Mouse (Mus musculus) MEL (cell line): ENCODE measurements at regions not wholly inside any gene's neighbourhood (a gene's known extent, or its start where the extent isn't known, plus 50 kb on each side); places are given as distances from the start of the nearest gene placed in this dataset.

ENCODE experiments used
- DNase-seq: peaks from one replicate; pipeline ENCODE4 v3.0.0; 2011; ENCODE audit warnings: low read depth, low spot score
- H3K27ac ChIP-seq: 2 replicates; pipeline ENCODE4 v1.5.1; 2012; ENCODE audit warnings: low read depth, mild to moderate bottlenecking, control low read depth, low read length, moderate library complexity; ENCODE audit not compliant: control insufficient read depth
- H3K27me3 ChIP-seq, 2 experiments: fragments of 150-350 bp in 1 of 2; sonication (generic) in 1 of 2; 2 replicates each; pipeline ENCODE4 v1.6.1; 2012; ENCODE audit warnings: low read length in 2 of 2, mild to moderate bottlenecking in 2 of 2, improper control_type of control experiment in 1 of 2, moderate library complexity in 1 of 2; ENCODE audit not compliant: insufficient read depth in 2 of 2, control insufficient read depth in 1 of 2
- H3K36me3 ChIP-seq, 2 experiments: 2 replicates each; pipeline ENCODE4 v1.6.1; 2012 to 2014; ENCODE audit warnings: low read length in 2 of 2, improper control_type of control experiment in 1 of 2, inconsistent platforms in 1 of 2, mild to moderate bottlenecking in 1 of 2; ENCODE audit not compliant: insufficient read depth in 2 of 2, control insufficient read depth in 1 of 2
- H3K4me1 ChIP-seq, 2 experiments: fragments of 150-350 bp in 1 of 2; sonication (generic) in 1 of 2; 2 replicates each; pipeline ENCODE4 v1.6.1; 2012; ENCODE audit warnings: low read length in 2 of 2, improper control_type of control experiment in 1 of 2, mild to moderate bottlenecking in 1 of 2; ENCODE audit not compliant: insufficient read depth in 2 of 2, control insufficient read depth in 1 of 2
- H3K4me3 ChIP-seq, 2 experiments: fragments of 150-350 bp in 1 of 2; sonication (generic) in 1 of 2; 2 replicates each; pipeline ENCODE4 v1.5.1; 2012; ENCODE audit warnings: low read depth in 2 of 2, low read length in 2 of 2, mild to moderate bottlenecking in 2 of 2, moderate library complexity in 2 of 2, control low read depth in 1 of 2, improper control_type of control experiment in 1 of 2; ENCODE audit not compliant: control insufficient read depth in 1 of 2, insufficient read depth in 1 of 2
- H3K79me2 ChIP-seq: 2 replicates; pipeline ENCODE4 v1.6.1; 2012; ENCODE audit warnings: mild to moderate bottlenecking, low read length, moderate library complexity; ENCODE audit not compliant: control insufficient read depth, poor library complexity, insufficient read depth
- H3K9ac ChIP-seq: 2 replicates; pipeline ENCODE4 v1.6.1; 2012; ENCODE audit warnings: low read depth, mild to moderate bottlenecking, control low read depth, low read length, moderate library complexity; ENCODE audit not compliant: control insufficient read depth, poor library complexity, severe bottlenecking
- H3K9me3 ChIP-seq: fragments of 150-350 bp; sonication (generic); replicated peaks from 2 replicates; pipeline ENCODE4 v1.6.1; 2012; ENCODE audit warnings: mild to moderate bottlenecking, low read length, improper control_type of control experiment, moderate library complexity; ENCODE audit not compliant: insufficient read depth
- CHD1 ChIP-seq: IDR thresholded peaks from 2 replicates; pipeline ENCODE4 v1.6.1; 2012; ENCODE audit warnings: low read depth, mild to moderate bottlenecking, inconsistent platforms, low read length, improper control_type of control experiment
- CHD2 ChIP-seq: IDR thresholded peaks from 2 replicates; pipeline ENCODE4 v1.6.1; 2011; ENCODE audit warnings: low read length, improper control_type of control experiment
- ELF1 ChIP-seq: IDR thresholded peaks from 2 replicates; pipeline ENCODE4 v1.6.1; 2014; ENCODE audit warnings: low read depth, mild to moderate bottlenecking, inconsistent platforms, low read length, improper control_type of control experiment, moderate library complexity
- GATA1 ChIP-seq: IDR thresholded peaks from 2 replicates; pipeline ENCODE4 v1.6.1; 2011; ENCODE audit warnings: low read depth, low read length, improper control_type of control experiment
- HCFC1 ChIP-seq: IDR thresholded peaks from 2 replicates; pipeline ENCODE4 v1.6.1; 2012; ENCODE audit warnings: low read depth, mild to moderate bottlenecking, inconsistent platforms, low read length, improper control_type of control experiment, moderate library complexity
- KAT2A ChIP-seq: conservative IDR thresholded peaks from 2 replicates; pipeline ENCODE4 v1.6.1; 2012; ENCODE audit warnings: low read depth, low read length, improper control_type of control experiment, inconsistent platforms
- MAFK ChIP-seq: IDR thresholded peaks from 2 replicates; pipeline ENCODE4 v1.6.1; 2011; ENCODE audit warnings: low read depth, mild to moderate bottlenecking, low read length, improper control_type of control experiment, borderline replicate concordance
- MEF2A ChIP-seq: IDR thresholded peaks from 2 replicates; pipeline ENCODE4 v1.6.1; 2014; ENCODE audit warnings: low read depth, mild to moderate bottlenecking, inconsistent platforms, low read length, improper control_type of control experiment; ENCODE audit not compliant: poor library complexity, insufficient replicate concordance, severe bottlenecking; ENCODE audit errors: extremely low read depth
- MXI1 ChIP-seq: IDR thresholded peaks from 2 replicates; pipeline ENCODE4 v1.6.1; 2011; ENCODE audit warnings: mild to moderate bottlenecking, low read depth, low read length, improper control_type of control experiment
- NRF1 ChIP-seq: IDR thresholded peaks from 2 replicates; pipeline ENCODE4 v1.6.1; 2014; ENCODE audit warnings: low read depth, mild to moderate bottlenecking, inconsistent platforms, low read length, improper control_type of control experiment, moderate library complexity; ENCODE audit not compliant: poor library complexity, insufficient read depth, severe bottlenecking
- POLR2A ChIP-seq, 2 experiments: IDR thresholded peaks; 2 replicates each; pipeline ENCODE4 v1.6.1; 2011 to 2012; ENCODE audit warnings: low read length in 2 of 2, mild to moderate bottlenecking in 2 of 2, control low read depth in 1 of 2, improper control_type of control experiment in 1 of 2, low read depth in 1 of 2, moderate library complexity in 1 of 2; ENCODE audit not compliant: control insufficient read depth in 1 of 2, insufficient read depth in 1 of 2, poor library complexity in 1 of 2
- POLR2AphosphoS5 ChIP-seq: IDR thresholded peaks from 2 replicates; pipeline ENCODE4 v1.6.1; 2012; ENCODE audit warnings: low read depth, borderline replicate concordance, mild to moderate bottlenecking, inconsistent platforms, low read length, moderate library complexity, mixed read lengths
- RAD21 ChIP-seq: IDR thresholded peaks from 2 replicates; pipeline ENCODE4 v1.6.1; 2011; ENCODE audit warnings: mild to moderate bottlenecking, low read depth, low read length, improper control_type of control experiment
- RCOR1 ChIP-seq: IDR thresholded peaks from 2 replicates; pipeline ENCODE4 v1.6.1; 2012; ENCODE audit warnings: low read depth, mild to moderate bottlenecking, inconsistent platforms, low read length, improper control_type of control experiment
- SIN3A ChIP-seq: IDR thresholded peaks from 2 replicates; pipeline ENCODE4 v1.6.1; 2012; ENCODE audit warnings: low read length, improper control_type of control experiment, inconsistent platforms
- SMC3 ChIP-seq: IDR thresholded peaks from 2 replicates; pipeline ENCODE4 v1.6.1; 2011; ENCODE audit warnings: low read depth, low read length, improper control_type of control experiment
- TAL1 ChIP-seq: IDR thresholded peaks from 2 replicates; pipeline ENCODE4 v1.6.1; 2012; ENCODE audit warnings: mild to moderate bottlenecking, inconsistent platforms, low read length, moderate library complexity, mixed read lengths
- TCF12 ChIP-seq: IDR thresholded peaks from 2 replicates; pipeline ENCODE4 v1.6.1; 2014; ENCODE audit warnings: low read depth, mild to moderate bottlenecking, inconsistent platforms, low read length, improper control_type of control experiment, moderate library complexity
- USF2 ChIP-seq, 2 experiments: IDR thresholded peaks; 2 replicates each; pipeline ENCODE4 v1.6.1; 2011 to 2012; ENCODE audit warnings: improper control_type of control experiment in 2 of 2, low read length in 2 of 2, borderline replicate concordance in 1 of 2, inconsistent platforms in 1 of 2, low read depth in 1 of 2, mild to moderate bottlenecking in 1 of 2; ENCODE audit not compliant: insufficient read depth in 1 of 2
- ZC3H11A ChIP-seq: IDR thresholded peaks from 2 replicates; pipeline ENCODE4 v1.6.1; 2012; ENCODE audit warnings: low read depth, mild to moderate bottlenecking, inconsistent platforms, low read length, improper control_type of control experiment
- ZKSCAN1 ChIP-seq: IDR thresholded peaks from 2 replicates; pipeline ENCODE4 v1.6.1; 2012; ENCODE audit warnings: low read depth, mild to moderate bottlenecking, inconsistent platforms, low read length, improper control_type of control experiment, moderate library complexity
- ZNF384 ChIP-seq: IDR thresholded peaks from 2 replicates; pipeline ENCODE4 v1.6.1; 2012; ENCODE audit warnings: low read depth, mild to moderate bottlenecking, inconsistent platforms, low read length, improper control_type of control experiment

DNA sequence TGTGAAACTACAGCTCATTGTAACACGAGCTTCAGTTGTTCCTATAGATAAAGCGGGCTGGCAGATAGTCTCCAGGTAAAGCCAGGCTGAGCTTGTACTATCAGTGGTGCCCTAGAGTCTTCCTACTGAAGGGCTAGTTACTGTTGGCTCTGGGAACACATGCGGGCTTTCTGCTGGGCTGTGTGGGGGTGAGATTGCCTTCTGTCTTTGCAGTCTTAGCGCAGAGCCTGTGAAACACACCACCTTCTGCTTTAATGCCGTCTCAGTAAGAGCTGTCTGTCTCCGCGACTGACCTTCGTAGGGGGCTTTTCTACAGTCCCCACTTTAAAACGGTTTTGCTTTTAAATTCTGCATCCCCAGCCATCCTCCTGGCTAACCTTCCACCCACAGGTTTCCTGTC lies 76.7 kb downstream of the Trim29 start:
- no peaks in the 10 kb centered on the region for H3K9me3 ChIP-seq
- no peak overlapping the region for H3K27ac ChIP-seq
- H3K79me2 ChIP-seq = no peaks in the 10 kb centered on the region
- no peak overlapping the region for H3K4me3 ChIP-seq
- no peak overlapping the region for H3K9ac ChIP-seq
- H3K4me1 ChIP-seq = no peaks in the 10 kb centered on the region
- no peak for DNase-seq
- no peaks in the 10 kb centered on the region for H3K36me3 ChIP-seq
- TF ChIP-seq ZKSCAN1 (no peak), ZC3H11A (no peak), TAL1 (no peak), ZNF384 (no peak), MXI1 (no peak), TCF12 (no peak), MEF2A (no peak), SIN3A (no peak), CHD2 (no peak), POLR2A (IDR thresholded peaks at IDR 0.05; ENCODE audit: control insufficient read depth in 1 of 2, insufficient read depth in 1 of 2, low read depth in 1 of 2, low read length in 2 of 2, poor library complexity in 1 of 2) (no peak), GATA1 (no peak), HCFC1 (no peak), RAD21 (no peak), CHD1 (no peak)
- no peaks in the 10 kb centered on the region for H3K27me3 ChIP-seq

DNA sequence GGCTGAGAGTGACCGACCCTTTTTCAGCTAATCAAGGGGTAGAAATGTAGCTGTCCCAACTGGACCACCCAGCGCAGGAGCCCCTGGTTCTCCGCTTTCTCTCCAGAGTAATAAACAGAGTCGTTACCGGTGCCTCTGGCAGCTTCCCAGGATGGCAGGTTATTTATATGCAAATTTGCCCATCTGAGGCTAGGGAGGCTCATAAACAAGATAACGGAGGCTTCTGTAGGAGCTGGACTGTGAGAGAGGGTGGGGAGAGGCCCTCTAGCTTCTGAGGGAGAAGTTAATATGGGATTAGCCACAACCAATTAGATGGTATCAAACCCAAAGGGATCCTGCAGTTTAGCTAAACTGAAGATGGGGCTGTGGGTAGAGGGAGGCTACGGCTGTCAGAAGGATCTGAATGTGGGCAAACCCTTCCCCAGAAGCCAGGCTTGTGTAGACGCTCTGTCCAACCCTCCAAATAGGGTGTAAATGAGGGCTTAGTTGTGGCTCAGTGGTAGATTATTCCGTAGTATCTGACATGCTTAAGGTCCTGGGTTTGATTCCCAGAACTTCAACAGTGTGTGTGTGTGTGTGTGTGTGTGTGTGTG lies 78.9 kb downstream of the Trim29 start:
- Histone ChIP-seq H3K9ac (no peak overlapping the region), H3K27me3 (no peaks in the 10 kb centered on the region)
- no peak for TF ChIP-seq NRF1
- no peak for TF ChIP-seq SMC3
- TF ChIP-seq MXI1 = no peak
- no peak for TF ChIP-seq CHD1
- no peak for TF ChIP-seq ELF1
- TF ChIP-seq KAT2A = no peak
- no peak for TF ChIP-seq POLR2AphosphoS5
- TF ChIP-seq MAFK = no peak
- no peak for TF ChIP-seq USF2 (IDR thresholded peaks at IDR 0.05; ENCODE audit: borderline replicate concordance in 1 of 2, insufficient read depth in 1 of 2, low read depth in 1 of 2, low read length in 2 of 2)
- no peak for TF ChIP-seq MEF2A
- TF ChIP-seq ZNF384 = no peak
- no peak for TF ChIP-seq CHD2
- no peak for TF ChIP-seq RCOR1

More for the DNA sequence above, 78.9 kb downstream of the Trim29 start:
- Histone ChIP-seq H3K36me3 (no peaks in the 10 kb centered on the region), H3K79me2 (no peaks in the 10 kb centered on the region), H3K9me3 (no peaks in the 10 kb centered on the region), H3K4me1 (no peaks in the 10 kb centered on the region), H3K4me3 (no peak overlapping the region), H3K27ac (no peak overlapping the region)
- DNase-seq = no peak
